Mouse (Mus musculus) heart, adult 9 months (tissue): ENCODE data around the gene Clasp1.
A peak's percentile ranks its signal among the peaks of the same experiment; 100 is the strongest.

Experiments
- DNase-seq, 2 experiments: peaks; one replicate each; pipeline ENCODE4 v3.0.0; 2022; ENCODE audit warnings: low spot score in 2 of 2

The Clasp1 gene

DNA sequence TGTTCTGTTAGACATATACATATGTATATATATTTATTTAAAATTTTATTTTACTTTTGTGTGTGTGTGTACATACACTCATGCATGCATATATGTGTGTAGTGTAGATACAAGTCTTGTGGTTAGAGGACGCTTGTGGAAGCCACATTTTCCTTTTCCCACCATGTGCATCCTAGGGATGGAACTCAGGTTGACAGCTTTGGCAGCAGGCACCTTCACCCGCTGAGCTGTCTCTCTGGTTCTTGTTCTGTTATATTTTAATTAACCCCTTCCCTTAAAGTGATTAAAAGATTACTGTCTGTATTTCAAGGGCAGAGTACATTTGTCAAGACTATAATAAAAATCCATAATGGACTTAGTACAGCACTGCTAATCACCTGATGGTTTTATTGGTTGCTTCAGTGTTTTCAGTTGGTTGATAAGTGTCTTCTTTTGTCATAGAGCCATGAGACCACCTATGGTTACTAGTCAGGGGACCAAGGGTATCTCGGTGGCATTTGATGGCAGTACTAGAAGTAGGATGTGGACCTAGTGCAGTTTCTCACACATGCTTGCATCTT lies 62.1 kb downstream of the Clasp1 start:
- DNase-seq: no peak

DNA sequence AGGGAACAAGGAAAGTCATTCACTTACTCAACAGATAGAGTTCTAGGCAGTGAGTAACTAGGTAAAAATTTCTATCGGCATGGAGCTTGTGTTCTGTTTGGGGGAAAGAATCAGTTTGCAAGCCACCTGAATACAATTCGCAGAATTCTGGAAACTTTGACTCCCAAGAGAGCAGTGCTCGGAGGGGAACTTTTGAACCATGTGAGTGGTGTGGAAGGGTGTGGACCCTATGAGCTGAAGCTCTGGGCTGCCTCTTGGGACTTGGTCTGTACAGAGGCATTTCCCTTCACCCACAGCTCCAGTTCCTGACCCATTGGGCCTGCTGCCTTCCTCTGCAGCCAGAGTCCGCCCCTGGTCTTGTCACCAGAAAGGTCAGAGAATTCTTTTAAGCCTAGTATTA lies 64.7 kb downstream of the Clasp1 start:
- peak; percentile 37 to 53 for DNase-seq

DNA sequence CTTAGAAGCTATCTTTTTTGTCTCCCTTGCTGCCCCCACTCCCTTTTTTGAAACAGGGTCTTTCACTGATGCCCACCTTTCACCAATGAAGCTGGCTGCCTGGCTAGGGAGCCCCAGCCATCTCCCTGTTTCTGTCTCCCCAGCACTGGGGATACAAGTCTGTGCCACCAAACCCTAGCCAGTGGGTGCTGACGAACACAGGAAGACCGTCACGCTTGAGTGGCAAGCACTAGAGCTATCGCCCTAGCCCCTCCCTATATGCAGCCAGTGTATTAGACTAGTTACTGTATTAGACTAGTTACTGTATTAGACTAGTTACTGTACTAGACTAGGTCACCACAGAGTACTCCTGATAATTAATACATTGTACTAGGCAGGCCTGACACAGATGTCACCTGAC lies 66.0 kb downstream of the Clasp1 start:
- DNase-seq: no peak

DNA sequence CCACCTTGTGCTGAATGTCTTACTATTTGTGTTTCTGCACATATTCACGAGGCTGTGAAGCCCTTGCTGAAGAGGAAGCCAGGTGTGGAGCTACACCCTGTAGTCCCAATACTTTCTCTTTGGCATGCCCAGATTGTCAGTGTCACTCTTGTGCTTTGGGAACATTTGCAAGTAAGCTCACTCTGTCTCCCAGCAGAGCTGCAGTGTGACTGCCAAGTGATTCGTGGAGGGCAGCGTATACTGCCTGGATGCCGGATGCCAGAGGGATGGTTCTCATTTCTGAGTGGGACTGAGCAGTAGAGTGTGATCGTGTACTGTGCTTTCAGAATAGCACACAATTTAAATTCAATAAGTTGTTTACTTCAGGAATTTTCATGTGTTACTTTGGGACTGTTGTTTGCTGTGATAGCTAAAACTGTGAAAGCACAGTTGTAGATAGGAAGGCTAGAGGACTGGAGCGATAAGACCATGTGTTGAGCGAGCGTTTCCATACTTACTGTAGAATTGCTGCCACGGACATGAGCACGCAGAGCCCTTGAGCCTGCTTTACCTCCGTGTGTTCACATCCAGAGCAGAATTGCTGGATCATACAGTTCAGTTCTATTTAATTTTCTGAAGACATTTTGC lies 68.5 kb downstream of the Clasp1 start:
- DNase-seq: peak in 1 of 2 experiments; percentile 21

DNA sequence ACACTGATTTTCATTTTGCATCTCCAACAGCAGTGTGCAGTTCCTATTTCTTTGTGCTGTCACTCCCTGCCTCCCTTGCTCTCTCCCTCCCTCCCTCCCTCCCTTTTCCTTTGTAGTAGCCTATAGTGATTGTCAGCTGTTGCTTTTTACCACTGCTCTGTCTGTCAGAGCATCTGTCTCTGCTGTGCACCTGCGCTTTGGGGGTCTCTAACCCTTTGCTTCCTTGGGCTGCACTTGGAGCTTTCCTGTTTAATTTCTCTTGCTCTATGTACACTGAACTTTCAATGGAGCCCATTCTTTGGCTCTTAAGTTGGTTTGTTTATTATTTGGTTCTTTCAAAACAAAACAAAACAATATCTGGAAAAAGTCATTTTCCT lies 69.0 kb downstream of the Clasp1 start:
- DNase-seq: no peak

DNA sequence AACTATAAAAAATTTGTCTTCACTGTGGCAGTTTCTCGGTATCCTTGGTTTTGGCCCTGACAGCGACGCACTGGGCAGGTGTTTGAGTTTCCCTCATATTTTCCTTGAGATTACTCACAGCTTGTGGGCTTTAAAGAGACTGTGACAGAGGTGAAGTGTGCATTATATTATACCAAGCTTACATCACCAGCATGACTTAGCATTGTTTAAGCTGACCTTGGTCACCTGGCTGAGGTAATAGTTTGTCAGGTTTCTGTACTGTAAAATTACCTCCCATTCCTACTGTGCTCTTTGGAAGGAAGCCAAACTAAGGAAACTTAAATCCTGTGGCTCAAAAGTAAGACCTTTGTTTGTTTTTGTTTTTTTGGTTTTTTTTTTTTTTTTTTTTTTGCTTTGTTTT lies 69.4 kb downstream of the Clasp1 start:
- DNase-seq: no peak

DNA sequence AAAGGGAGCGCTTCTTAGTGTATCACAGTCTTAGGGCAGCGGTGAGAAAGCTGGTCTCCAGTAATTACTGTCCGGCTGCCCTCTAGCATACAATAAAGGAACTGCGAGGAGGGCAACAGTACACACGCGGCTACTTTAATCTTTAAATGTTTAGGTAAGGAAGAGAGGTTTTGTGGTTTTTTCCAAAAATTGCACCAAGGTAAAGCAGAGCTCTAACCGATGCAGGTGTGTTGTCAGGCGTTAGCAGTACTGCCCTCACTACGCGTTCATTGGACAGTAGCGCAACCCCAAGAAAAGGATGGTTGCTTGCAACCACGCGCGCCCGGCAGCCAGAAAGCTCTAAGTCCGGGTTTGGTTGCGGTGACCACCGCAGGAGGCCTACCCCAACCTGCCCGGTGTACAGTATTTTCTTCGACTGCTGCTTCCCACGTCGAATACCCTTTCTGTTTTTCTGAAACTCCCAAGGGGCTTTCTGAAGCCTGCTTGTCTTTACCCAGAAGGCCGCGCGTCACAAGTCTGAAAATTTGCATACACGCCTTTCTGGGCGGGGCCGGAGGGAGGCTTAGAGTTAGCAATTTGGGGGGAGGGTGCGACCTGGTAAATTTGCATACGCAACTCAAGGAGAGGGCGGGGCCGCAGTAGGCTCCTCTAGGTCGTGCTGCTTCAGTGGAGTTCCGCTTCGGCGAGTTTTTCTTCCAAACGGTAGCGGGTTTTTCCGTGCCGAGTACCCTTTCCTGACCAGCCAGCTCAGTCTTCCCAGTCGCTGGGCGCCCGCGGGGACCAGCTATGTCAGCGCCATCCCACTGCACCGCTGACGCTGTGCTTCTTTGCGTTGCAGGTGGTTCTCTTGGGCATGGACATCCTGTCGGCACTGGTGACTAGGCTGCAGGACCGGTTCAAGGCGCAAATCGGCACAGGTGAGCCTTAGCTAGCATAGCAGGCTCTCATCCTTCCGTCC lies 70.4 kb downstream of the Clasp1 start:
- peak; percentile 86 to 94 for DNase-seq

DNA sequence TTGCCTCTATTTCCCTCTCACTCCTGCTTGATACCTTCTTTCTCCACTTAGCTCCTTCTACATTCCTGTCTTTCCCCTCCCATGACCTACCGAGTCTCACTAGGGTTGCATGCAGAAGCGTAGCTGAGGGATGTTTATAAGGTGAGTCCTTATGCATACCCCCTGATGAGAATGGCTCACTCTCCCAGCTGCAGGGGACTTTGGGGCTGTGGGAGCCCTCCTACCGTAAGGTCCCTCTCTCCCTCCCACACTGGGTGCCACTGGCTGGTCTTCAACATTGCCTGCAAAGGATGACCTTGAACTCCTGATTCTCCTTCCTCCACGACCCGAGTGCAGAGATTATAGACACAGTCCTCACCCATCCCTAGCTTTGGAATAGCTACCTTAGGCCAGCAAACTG lies 71.9 kb downstream of the Clasp1 start:
- DNase-seq: no peak

DNA sequence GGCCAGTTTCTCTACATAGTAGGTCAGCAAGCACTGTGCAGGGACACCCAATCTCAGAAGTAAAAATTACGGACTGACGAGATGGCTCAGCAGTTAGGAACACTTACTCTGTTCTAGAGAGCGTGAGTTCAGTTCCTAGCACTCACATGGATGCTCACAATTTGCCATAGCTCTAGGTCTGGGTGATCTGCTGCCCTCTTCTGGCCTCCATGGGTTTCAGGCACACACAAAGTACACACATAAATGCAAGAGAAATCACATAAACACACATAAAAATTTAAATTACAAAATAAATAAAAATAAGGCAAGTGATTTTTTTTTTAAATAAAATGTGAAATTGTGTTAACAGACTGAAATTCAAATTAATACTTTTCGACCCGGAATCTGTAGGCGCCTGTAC lies 77.2 kb downstream of the Clasp1 start:
- DNase-seq: no peak

DNA sequence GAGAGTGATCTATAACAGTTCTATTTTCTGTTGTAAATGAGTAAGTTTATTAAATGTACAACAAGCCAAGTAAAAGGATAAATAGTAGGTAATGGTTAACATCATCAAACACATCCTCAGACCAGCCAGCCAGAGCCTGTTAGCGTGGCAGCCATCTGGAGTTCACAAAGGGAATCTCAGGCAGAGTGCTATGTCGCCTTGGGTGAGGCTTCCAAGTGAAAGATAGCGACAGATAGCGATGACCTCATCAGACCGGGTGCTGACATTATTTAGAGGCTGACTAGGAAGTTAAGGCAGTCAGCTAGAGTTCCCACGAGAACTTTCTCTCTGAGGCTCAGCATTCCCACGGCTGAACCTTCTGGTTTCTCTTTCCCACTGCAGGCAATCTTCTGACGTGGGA lies 83.5 kb downstream of the Clasp1 start:
- peak in 1 of 2 experiments; percentile 22 for DNase-seq

DNA sequence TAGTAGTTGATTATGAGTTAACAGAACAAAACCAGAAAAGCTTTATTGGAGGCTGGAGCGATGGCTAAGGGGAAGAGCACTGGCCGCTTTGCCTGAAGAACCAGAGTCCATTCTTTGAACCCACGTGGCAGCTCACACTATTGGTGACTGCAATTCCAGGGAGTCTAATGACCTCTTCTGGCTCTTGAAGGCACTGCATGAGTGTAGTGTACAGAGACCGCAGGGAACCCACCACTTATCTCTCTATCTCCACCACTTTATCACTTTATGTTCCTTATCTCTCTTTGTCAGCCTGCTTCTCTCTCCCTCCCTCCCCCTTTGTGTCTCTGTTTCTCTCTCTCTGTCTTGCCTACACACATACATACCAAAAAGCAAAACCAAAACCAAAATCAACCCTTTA lies 88.1 kb downstream of the Clasp1 start:
- peak in 1 of 2 experiments; percentile 40 for DNase-seq

DNA sequence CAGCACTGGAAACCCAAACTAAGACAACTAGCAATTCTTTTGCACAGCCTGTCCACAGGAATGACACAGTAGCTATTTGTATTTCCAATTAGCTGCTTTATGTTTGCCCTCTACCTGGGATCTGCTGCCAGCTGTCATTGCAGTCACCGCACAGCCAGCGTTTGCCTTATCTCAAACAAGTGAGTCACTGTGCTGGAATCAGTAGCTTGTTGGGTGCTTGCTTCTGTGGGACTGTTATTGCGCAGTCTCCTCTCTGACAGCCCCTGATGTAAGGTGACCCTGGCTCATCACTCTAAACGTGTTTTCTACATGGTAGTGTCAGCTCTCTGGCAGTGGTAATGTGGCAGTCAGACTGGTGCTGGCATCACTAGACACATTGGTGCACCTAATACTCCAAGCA lies 90.4 kb downstream of the Clasp1 start:
- DNase-seq: peak; percentile 78 to 81

DNA sequence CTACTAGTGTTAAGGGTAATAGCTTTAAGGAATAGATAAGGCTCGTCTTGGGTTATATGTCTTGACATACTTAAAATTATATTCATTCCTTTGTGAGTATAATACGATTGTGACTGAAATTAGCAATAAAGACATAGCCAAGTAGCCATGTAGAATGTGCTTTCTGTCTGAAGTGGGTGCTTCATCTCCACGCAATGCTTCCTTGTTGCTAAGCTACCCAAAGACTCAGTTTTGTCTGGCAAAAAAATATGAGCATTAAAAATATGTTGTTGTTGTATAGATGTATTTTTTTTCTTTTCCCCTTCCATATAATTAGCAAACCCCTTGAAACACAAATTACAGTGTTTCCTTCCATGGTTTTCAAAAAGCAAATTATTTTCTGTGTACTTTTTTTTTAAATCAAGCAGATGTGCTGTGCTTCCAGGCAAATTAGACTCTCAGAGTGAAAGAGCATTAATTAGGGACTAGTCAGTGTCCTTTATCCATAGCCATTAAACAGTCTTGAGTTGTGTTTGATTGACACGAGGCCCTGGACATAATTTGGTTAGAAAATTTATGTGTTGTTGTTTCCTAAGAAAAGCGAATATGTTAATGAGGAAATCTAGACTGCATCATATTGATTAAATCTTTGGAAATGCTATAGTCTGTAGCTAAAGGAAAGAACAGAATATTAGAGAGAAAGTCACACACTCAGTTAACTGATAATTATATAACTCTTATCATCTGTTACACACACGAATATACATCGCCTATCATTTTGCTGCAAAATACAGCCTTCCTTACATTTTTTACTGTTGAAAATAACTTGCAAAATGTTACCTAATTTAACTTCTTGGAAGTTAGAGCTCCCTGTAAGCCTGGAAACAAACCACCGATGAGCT lies 91.9 kb downstream of the Clasp1 start:
- DNase-seq: no peak

DNA sequence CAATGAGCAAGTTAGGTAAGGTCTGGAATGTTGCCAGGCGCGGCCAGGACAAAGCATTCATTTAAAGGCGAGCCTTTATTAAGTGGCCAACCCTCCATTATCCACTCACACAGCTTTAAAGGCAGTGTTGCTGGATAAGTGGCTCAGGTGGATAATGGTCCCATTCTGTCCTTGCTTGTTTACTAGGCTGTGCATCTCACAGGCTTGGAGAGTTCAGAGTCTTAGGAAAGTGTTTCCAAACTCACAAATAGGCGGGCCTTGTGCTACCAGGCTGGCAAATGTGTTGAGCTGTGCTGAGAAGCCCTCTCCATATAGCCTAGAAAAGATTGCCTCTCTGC lies 92.5 kb downstream of the Clasp1 start:
- peak; percentile 27 to 39 for DNase-seq

DNA sequence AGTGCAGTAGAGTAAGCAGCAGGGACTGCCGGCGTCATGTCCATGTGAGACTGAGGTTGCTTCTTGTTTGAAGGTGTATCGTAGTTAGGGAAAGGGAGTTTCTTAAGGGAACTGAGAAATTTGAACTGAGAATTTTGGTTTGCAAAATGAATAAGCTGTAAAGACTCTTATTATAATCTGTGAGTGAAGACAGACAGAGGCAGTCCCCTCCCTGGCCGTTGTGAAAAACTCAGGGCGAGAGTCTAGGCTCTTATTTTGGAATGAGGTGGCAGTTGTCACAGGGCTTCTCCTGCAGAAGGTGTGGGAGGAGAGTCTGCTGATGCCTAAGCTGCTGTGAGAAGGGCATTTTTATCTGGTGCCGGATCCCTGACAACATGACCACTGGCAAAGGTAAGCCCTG lies 92.8 kb downstream of the Clasp1 start:
- peak; percentile 46 to 59 for DNase-seq

DNA sequence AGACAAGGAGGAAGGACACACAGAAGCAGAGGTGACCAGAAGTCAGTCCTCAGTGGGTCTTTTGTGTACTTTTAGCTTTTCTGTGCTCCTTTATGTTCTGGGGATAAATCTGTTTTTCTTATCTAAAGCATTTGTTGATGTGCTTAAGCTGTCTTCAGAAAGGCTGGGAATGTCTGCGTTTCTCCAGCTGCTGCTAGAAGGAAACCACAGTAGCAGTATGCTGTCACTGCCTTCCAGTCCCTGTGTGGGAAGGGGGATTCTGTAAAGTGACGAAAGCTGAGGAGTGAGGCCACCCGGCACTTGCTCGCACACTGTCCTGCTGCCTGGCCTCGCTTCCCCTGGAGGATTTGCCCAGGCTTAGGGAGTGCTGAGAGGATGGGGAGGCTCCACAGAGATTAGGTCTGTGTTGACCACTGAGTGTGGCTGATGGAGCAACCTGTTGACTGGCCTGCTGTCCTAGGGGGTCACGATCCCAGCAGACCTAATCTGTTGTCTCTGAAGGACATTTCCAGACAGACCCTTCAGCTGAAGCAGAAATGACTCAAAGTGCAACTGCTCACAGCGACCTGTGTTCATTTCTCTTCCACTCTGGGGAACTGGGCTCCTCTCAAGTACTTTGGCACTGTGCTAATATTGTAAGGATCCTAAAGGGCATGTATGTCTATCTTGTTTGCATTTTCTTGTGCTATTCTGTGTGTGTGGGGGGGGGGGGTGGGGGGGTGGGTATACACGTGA lies 93.6 kb downstream of the Clasp1 start:
- peak in 1 of 2 experiments; percentile 25 for DNase-seq

DNA sequence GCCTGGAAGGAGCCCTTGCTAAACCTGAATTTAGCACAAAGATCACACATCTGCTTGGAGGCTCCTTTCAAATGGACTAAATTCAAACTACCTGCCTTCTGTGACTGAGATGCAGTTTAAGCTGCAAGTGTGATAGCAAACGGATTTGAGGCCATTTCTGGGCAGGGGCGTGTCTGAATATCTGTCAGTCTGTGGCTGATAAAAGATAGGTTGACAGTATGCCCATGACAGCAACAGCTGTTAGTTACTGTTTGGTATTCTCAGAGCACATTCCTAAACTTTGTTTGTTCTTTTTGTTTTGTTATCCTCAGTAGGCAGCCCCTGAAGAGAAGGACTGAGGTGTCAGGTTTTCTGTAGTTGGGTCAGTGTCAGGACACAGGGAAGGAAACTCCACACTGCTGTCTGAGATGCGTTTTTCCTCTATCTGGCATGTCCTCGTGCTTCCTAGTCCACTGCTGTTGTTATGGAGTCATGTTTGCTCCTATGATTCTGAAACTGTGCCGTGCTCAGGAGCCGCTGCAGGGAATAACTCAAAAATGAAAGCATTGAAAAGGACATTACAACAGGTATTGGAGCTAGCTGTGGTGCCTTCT lies 94.7 kb downstream of the Clasp1 start:
- DNase-seq: no peak

DNA sequence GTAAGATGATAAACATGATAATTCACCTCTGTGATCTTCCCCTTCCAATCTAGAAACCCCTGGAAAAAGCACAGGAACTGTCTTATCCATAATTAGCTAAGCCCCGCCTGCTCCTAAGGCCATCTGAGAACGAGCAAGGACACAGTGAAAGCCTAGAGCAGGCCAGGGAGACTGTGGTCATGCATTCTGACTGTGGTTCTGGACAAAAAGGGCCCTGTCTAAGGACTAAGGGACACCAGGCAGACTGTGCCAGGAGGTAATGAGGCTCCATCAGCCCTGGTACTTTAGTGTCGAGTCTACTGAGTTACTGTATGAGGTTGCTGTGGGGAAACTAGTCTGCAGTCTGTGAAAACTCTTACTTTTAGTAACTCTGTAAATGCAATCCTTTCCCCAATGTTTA lies 96.7 kb downstream of the Clasp1 start:
- peak; percentile 16 to 25 for DNase-seq

DNA sequence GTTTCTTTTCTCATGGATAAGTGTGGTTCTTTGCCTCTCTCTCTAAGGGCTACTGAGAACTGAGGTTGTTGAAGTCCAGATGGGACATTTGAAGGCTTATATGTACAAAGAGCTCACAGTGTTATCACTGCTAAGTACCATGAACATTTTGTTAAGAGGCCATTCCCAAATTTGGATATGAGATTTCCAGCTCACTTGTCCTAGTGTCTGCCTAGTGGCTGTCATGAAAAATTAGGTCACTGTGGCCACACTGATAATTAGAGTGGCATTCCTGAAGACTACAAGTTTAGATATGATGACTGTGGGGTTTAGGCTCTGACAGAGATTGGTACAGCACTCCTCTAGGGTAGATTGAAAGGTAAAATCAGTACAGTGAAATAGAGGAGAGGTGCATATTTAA lies 97.2 kb downstream of the Clasp1 start:
- peak; percentile 22 to 27 for DNase-seq

DNA sequence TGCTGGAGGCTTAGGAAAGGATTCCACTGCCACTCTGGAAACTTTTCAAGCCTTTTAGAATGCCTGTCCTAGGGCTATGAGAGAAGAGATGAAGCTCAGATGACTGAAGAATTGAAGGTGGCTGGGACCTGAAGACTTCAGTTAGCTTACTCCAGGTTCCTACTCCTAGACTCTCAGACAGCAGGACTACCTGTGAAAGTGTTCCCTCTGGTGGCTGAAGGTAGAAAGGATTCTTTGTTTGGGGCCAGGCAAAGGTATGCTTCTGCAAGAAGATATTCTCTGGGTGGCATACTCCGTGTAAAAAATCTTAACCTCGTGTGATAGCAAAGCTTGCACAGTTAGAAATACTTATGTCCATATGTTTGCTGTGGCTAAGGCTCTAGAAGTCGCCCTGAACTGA lies 104.0 kb downstream of the Clasp1 start:
- no peak for DNase-seq

DNA sequence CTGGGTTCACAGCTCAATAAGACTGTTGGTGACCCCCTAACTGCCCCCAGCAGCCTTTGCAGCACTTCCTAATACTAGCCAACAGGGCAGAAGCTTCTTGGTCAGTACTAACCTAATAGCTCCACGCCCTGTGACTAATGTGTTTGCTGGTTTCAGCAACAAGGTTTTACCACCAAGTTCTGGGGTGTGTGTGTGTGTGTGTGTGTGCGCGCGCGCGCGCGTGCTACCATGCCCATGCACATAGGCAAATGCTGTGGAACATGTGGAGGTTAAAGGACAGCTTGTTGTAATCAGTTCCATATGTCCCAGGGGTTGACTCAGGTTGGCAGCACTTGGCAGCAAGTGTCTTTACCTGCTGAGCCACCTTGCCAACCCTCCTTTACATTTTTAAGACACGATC lies 105.7 kb downstream of the Clasp1 start:
- no peak for DNase-seq
